Mouse (Mus musculus) lung, postnatal 0 days (tissue): ENCODE results near the gene Cyp2a22. TPM values are rescaled to one million over a fixed set of nuclear protein-coding genes. Genes with fewer than 3 reads are reported as not detected.
"Not testable (repeated sequence)": the region's sequence is repeated elsewhere in the genome, so short reads cannot be mapped to it uniquely, and the experiment has no call there.

Experiments used
- ATAC-seq: fragments of 200-750 bp; cut with Nextera tagmentation; 2 replicates; pipeline ENCODE4 v1.8.0; 2017; ENCODE audit warnings: moderate library complexity
- DNase-seq: peaks from one replicate; pipeline ENCODE4 v3.0.0-alpha.2; 2016; ENCODE audit warnings: low spot score
- H3K27ac ChIP-seq: fragments of 300-500 bp; sonication (generic); 2 replicates; pipeline ENCODE4 v1.5.1; 2014; ENCODE audit warnings: antibody characterized with exemption, mild to moderate bottlenecking, low read length, mixed read lengths
- H3K27me3 ChIP-seq: fragments of 300-500 bp; sonication (generic); replicated peaks from 2 replicates; pipeline ENCODE4 v1.6.1; 2014; ENCODE audit warnings: low read length, mixed read lengths; ENCODE audit not compliant: insufficient read depth
- H3K36me3 ChIP-seq: fragments of 300-500 bp; sonication (generic); 2 replicates; pipeline ENCODE4 v1.6.1; 2014; ENCODE audit warnings: low read length, mixed read lengths; ENCODE audit not compliant: insufficient read depth
- H3K4me1 ChIP-seq: fragments of 300-500 bp; sonication (generic); 2 replicates; pipeline ENCODE4 v1.6.1; 2014; ENCODE audit warnings: antibody characterized with exemption, low read depth, low read length, mixed read lengths; ENCODE audit not compliant: insufficient read depth
- H3K4me2 ChIP-seq: fragments of 300-500 bp; sonication (generic); replicated peaks from 2 replicates; pipeline ENCODE4 v1.6.1; 2014; ENCODE audit warnings: low read depth, mild to moderate bottlenecking, low read length, moderate library complexity, mixed read lengths
- H3K4me3 ChIP-seq: fragments of 300-500 bp; sonication (generic); 2 replicates; pipeline ENCODE4 v1.5.1; 2014; ENCODE audit warnings: low read depth, low read length
- H3K9ac ChIP-seq: fragments of 300-500 bp; sonication (generic); replicated peaks from 2 replicates; pipeline ENCODE4 v1.6.1; 2014; ENCODE audit warnings: low read depth, mild to moderate bottlenecking
- H3K9me3 ChIP-seq: fragments of 300-500 bp; sonication (generic); 2 replicates; pipeline ENCODE4 v1.6.1; 2016; ENCODE audit warnings: low read length, mixed read lengths
- CTCF ChIP-seq: IDR thresholded peaks from 2 replicates; pipeline ENCODE4 v1.5.1; 2016; ENCODE audit warnings: antibody characterized with exemption, mild to moderate bottlenecking
- WGBS: fragments of 180-500 bp; shearing (Covaris S2); extraction: QIAGEN DNeasy Blood & Tissue Kit; methylation state at CpG from one replicate; pipeline ENCODE4 v1.1.7; 2014; 5-methylcytosine and 5-hydroxymethylcytosine counted together
- polyA plus RNA-seq: library from polyadenylated mRNA; unstranded; fragments of >200 nt; fragmentation: Nextera tagmentation; extraction: Ambion mirVana; gene quantifications from 2 replicates; pipeline ENCODE4 v1.2.1, GENCODE M21; 2015

Gene Cyp2a22
- polyA plus RNA-seq, 1 experiment from 2014 or later: not detected

- TF ChIP-seq CTCF: peak; percentile 34
- ATAC-seq: peak; percentile 33; the same call in 1 of the 2 replicates
- H3K27me3 ChIP-seq, H3K4me3 ChIP-seq, H3K9me3 ChIP-seq, DNase-seq, H3K9ac ChIP-seq, H3K4me2 ChIP-seq, H3K36me3 ChIP-seq, H3K4me1 ChIP-seq, H3K27ac ChIP-seq: not testable (repeated sequence)
- 21% methylated on average over 2 of the region's 2 CpGs for WGBS
These were observed 2.2 kb upstream of the Cyp2a22 start for GRCm38 (mm10) chr7:26941320-26941925.

- not testable (repeated sequence) for DNase-seq, ATAC-seq
- 65% methylated on average over 1 of the region's 2 CpGs for WGBS
These were observed 22.1 kb downstream of the Cyp2a22 start for GRCm38 (mm10) chr7:26917114-26917513.

More at GRCm38 (mm10) chr7:26917114-26917513, 22.1 kb downstream of the Cyp2a22 start:
- not testable (repeated sequence) for H3K36me3 ChIP-seq, H3K27ac ChIP-seq, H3K9ac ChIP-seq, H3K4me2 ChIP-seq, H3K27me3 ChIP-seq, H3K4me1 ChIP-seq, H3K4me3 ChIP-seq, H3K9me3 ChIP-seq

Other genes starting within 250 kb of the Cyp2a22 start
- 0.06 and 0.12 TPM in 2 replicates for gene Cyp2b19, start 182.2 kb downstream of the Cyp2a22 start, polyA plus RNA-seq
- 0.08 and 0.10 TPM in 2 replicates for gene Cyp2g1, start 130.5 kb downstream of the Cyp2a22 start, polyA plus RNA-seq
- 1.0 and 1.2 TPM in 2 replicates for gene Cyp2a5, start 104.1 kb downstream of the Cyp2a22 start, polyA plus RNA-seq
- not detected in 2 replicates for gene Cyp2a12, start 89.7 kb upstream of the Cyp2a22 start, polyA plus RNA-seq
- 585 and 665 TPM in 2 replicates for gene Cyp2f2, start 180.5 kb upstream of the Cyp2a22 start, polyA plus RNA-seq
- 0.14 TPM in 1 of 2 replicates, not detected in the other for gene Cyp2t4, start 214.3 kb upstream of the Cyp2a22 start, polyA plus RNA-seq
- gene Egln2, start 227.4 kb upstream of the Cyp2a22 start, polyA plus RNA-seq: 68.0 and 75.1 TPM in 2 replicates
- 79.6 and 82.3 TPM in 2 replicates for gene Rab4b, start 239.5 kb upstream of the Cyp2a22 start, polyA plus RNA-seq
- 0.35 TPM in 1 of 2 replicates, not detected in the other for gene Gm21983, start 241.7 kb upstream of the Cyp2a22 start, polyA plus RNA-seq
- gene Mia, start 241.8 kb upstream of the Cyp2a22 start, polyA plus RNA-seq: 24.9 and 31.5 TPM in 2 replicates